Mouse (Mus musculus): ENCODE results near the gene Cemip.

GRCm38 (mm10) chr7:83972485-83972884, 113.8 kb downstream of the Cemip start:
- TF ChIP-seq CTCF (IDR thresholded peaks at IDR 0.05; ENCODE audit: low read depth) (no peak), EP300 (IDR thresholded peaks at IDR 0.05; ENCODE audit: low read depth) (no peak)
